Mouse (Mus musculus) limb, embryonic 11.5 days (tissue): ENCODE data around the gene Olfr959. TPM values are rescaled to one million over a fixed set of nuclear protein-coding genes. Genes with fewer than 3 reads are reported as not detected.

ENCODE experiments used
- ATAC-seq: fragments of 200-750 bp; cut with Nextera tagmentation; 2 replicates; pipeline ENCODE4 v1.8.0; 2017; ENCODE audit warnings: low read depth; ENCODE audit not compliant: insufficient number of reproducible peaks, low FRiP score, low TSS enrichment
- DNase-seq: peaks from one replicate; pipeline ENCODE4 v3.0.0-alpha.2; 2015; ENCODE audit warnings: low spot score
- H3K27ac ChIP-seq: fragments of 300-500 bp; sonication (generic); replicated peaks from 2 replicates; pipeline ENCODE4 v1.5.1; 2014; ENCODE audit warnings: low read depth, mild to moderate bottlenecking, low read length
- H3K27me3 ChIP-seq: fragments of 300-500 bp; sonication (generic); 2 replicates; pipeline ENCODE4 v1.6.1; 2014; ENCODE audit warnings: mild to moderate bottlenecking, low read length, mixed read lengths; ENCODE audit not compliant: control insufficient read depth, insufficient read depth
- H3K36me3 ChIP-seq: fragments of 300-500 bp; sonication (generic); 2 replicates; pipeline ENCODE4 v1.6.1; 2014; ENCODE audit warnings: mild to moderate bottlenecking, low read length, moderate library complexity, mixed read lengths; ENCODE audit not compliant: control insufficient read depth, insufficient read depth
- H3K4me1 ChIP-seq: fragments of 300-500 bp; sonication (generic); 2 replicates; pipeline ENCODE4 v1.6.1; 2014; ENCODE audit warnings: low read length, mixed read lengths; ENCODE audit not compliant: control insufficient read depth, insufficient read depth
- H3K4me2 ChIP-seq: fragments of 300-500 bp; sonication (generic); 2 replicates; pipeline ENCODE4 v1.6.1; 2014; ENCODE audit warnings: low read depth, mild to moderate bottlenecking, moderate library complexity; ENCODE audit not compliant: severe bottlenecking
- H3K4me3 ChIP-seq: fragments of 300-500 bp; sonication (generic); 2 replicates; pipeline ENCODE4 v1.5.1; 2014; ENCODE audit warnings: low read depth, low read length
- H3K9ac ChIP-seq: fragments of 300-500 bp; sonication (generic); 2 replicates; pipeline ENCODE4 v1.6.1; 2014; ENCODE audit warnings: mild to moderate bottlenecking, low read length
- H3K9me3 ChIP-seq: fragments of 300-500 bp; sonication (generic); 2 replicates; pipeline ENCODE4 v1.6.1; 2016; ENCODE audit warnings: low read length; ENCODE audit not compliant: control insufficient read depth
- WGBS: fragments of 180-500 bp; shearing (Covaris S2); extraction: QIAGEN DNeasy Blood & Tissue Kit; methylation state at CpG from one replicate; pipeline ENCODE4 v1.1.7; 2014; 5-methylcytosine and 5-hydroxymethylcytosine counted together
- polyA plus RNA-seq: library from polyadenylated mRNA; unstranded; fragments of >200 nt; fragmentation: Nextera tagmentation; extraction: Ambion mirVana; gene quantifications from 2 replicates; pipeline ENCODE4 v1.2.1, GENCODE M21; 2014

Olfr959 gene
- polyA plus RNA-seq, 1 experiment from 2014 or later: not detected

DNA sequence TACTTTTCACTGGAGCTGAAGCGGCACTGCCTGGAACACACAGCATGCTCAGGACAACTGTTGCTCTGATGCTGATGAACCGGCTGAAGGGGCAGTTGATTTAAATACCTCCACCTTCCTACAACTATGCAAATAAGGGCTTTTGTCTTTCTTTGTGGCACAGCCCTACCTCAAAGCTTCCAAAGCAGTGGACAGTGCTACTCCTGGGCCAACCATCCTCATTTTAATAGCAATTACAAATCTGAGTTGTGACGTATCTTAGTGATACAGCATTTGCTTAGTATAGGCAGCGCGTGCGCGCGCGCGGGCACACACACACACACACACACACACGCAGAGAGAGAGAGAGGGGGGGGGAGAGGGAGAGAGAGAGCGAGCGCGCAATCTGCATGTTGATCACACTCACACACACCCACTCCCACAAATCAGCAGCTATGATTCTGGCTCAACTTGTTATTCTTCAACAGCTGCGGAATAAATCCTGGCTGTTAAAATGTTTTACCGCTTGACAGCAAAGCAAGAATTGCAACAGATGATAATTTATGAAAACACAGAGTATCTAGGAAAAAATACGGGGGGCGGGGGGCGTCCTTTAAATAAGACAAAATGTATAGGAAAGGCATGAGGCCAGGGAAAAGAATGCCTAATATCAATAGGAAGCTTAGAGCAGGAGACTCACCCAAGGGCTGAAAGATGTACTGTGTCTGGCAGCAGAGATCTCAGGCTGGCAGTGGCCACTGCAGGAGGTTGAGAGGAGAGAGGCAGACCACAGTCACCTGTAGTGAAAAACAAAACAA lies 27.4 kb upstream of the Olfr959 start:
- Histone ChIP-seq H3K9me3 (no peaks in the 10 kb centered on the region), H3K4me3 (peak overlapping the region; percentile 33), H3K27me3 (no peaks in the 10 kb centered on the region), H3K4me1 (no peaks in the 10 kb centered on the region), H3K4me2 (peak overlapping the region; percentile 72), H3K27ac (no peak overlapping the region), H3K36me3 (no peaks in the 10 kb centered on the region), H3K9ac (peak overlapping the region; percentile 37; the same call in 1 of the 2 replicates)
- 0% methylated on average over 19 of the region's 19 CpGs for WGBS
- DNase-seq (peak; percentile 43), ATAC-seq (peak; percentile 71)

DNA sequence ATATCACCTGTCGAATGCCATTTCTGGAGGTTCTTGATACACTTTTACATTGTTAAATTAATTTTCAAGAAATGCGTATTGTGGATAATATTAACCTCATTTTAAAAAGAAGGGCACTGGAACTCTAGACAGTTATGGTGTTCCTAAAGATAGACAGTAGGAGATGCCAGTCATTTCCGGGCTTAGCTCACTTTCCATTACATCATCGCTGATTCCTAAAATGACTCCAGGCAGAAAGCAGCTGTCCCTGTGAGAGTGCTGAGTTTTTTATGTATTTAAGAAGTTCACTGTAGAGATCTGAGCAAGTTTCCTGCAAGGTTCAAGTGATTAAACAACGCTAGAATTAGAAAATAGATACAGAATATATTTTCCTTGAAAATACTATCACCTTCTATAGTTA lies 1.7 kb upstream of the Olfr959 start:
- no peaks in the 10 kb centered on the region for H3K9me3 ChIP-seq
- no peaks in the 10 kb centered on the region for H3K36me3 ChIP-seq
- ATAC-seq (no peak), DNase-seq (no peak)
- no peaks in the 10 kb centered on the region for H3K4me1 ChIP-seq
- H3K4me2 ChIP-seq: no peak overlapping the region
- H3K9ac ChIP-seq: no peak overlapping the region
- no peak overlapping the region for H3K4me3 ChIP-seq
- H3K27me3 ChIP-seq: no peaks in the 10 kb centered on the region
- WGBS: 90% methylated on average over 5 of the region's 5 CpGs
- no peak overlapping the region for H3K27ac ChIP-seq

DNA sequence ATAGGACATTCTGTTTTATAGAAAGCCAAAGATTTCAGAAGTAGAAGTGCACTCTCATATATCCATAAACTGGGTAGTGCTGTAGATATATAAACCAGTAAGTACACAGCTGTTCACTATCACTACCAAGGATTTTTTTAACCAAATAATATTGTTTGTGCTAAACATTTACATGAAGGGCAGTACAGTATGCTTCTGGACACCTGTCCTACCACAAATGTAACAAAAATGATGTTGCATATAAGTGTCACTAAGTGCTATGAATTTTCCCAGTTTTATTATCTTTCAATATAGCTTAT lies 17.1 kb downstream of the Olfr959 start:
- no peak overlapping the region for H3K9ac ChIP-seq
- H3K4me1 ChIP-seq: no peaks in the 10 kb centered on the region
- no peaks in the 10 kb centered on the region for H3K9me3 ChIP-seq
- H3K27ac ChIP-seq: no peak overlapping the region
- ATAC-seq (no peak), DNase-seq (no peak)
- H3K36me3 ChIP-seq: no peaks in the 10 kb centered on the region
- no peak overlapping the region for H3K4me2 ChIP-seq
- no peak overlapping the region for H3K4me3 ChIP-seq
- no peaks in the 10 kb centered on the region for H3K27me3 ChIP-seq

DNA sequence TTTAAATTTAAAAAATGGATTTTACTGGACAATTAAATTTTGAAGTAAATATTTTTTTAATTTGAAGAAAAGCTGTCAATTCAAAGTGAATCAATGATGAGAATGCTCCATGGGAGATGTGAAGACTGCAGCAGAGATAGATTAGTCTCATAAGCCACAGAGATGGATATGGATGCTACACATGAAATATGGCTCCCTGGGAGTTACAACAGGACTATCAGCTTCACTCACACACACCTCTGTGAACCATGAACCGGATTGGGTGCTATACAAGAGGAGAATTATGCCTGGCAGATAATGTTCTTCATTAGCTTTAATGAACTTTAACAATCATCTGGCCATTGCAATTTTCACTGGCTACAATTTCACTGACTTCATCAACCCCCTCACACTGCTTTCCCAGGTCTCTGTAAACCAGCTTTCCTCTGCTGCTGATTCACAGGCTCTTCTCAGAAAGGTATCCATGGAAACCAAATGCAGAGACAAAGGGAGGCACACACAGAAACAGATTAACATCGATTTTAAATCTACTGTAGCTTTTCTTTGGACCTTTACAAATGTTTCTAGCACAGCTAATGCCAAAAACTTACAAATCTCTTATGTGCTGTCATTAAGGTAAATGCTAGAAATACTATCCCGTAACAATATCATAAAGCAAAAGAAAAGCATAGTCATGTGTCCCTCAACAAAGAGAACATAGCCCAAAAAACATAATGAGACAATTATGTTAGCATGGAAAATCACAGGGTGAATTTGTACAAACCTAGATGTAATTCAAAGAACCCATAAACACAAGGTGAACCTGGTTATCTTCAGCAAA lies 17.6 kb downstream of the Olfr959 start:
- H3K4me3 ChIP-seq: no peak overlapping the region
- no peaks in the 10 kb centered on the region for H3K36me3 ChIP-seq
- H3K4me1 ChIP-seq: no peaks in the 10 kb centered on the region
- no peaks in the 10 kb centered on the region for H3K9me3 ChIP-seq
- 66% methylated on average over 3 of the region's 3 CpGs for WGBS
- H3K9ac ChIP-seq: no peak overlapping the region
- DNase-seq (no peak), ATAC-seq (no peak)
- no peak overlapping the region for H3K4me2 ChIP-seq
- no peak overlapping the region for H3K27ac ChIP-seq
- no peaks in the 10 kb centered on the region for H3K27me3 ChIP-seq

DNA sequence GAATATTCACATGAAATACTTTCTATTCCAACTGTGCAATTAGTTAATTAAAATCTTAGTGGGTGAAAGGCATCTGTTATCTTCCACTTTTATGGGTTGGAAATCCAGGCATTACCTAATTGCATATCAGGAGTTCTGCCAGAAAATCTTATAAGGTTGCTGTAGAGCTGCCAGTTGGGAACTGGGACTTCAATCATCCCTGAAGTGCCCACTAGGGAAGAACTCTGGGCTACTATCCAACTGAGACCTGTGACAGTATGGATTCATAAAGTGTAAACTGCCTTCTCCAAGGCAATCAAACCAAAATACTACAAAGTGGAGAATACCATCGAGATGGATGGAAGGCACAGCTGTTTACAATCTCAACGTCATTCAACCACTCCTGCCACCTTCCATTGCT lies 21.4 kb downstream of the Olfr959 start, which contains the start of gene Olfr958:
Olfr958 (minus strand) TSS at position 109 of the 400 bp plus-strand sequence.
- ATAC-seq (no peak), DNase-seq (no peak)
- Histone ChIP-seq H3K4me1 (no peaks in the 10 kb centered on the region), H3K9ac (no peak within 1 kb of the TSS), H3K27me3 (no peaks in the 10 kb centered on the region), H3K4me2 (no peak within 1 kb of the TSS), H3K36me3 (no peaks in the 10 kb centered on the region), H3K27ac (no peak within 1 kb of the TSS), H3K9me3 (no peaks in the 10 kb centered on the region), H3K4me3 (no peak within 1 kb of the TSS)
- 66% methylated on average over 2 of the region's 2 CpGs for WGBS

DNA sequence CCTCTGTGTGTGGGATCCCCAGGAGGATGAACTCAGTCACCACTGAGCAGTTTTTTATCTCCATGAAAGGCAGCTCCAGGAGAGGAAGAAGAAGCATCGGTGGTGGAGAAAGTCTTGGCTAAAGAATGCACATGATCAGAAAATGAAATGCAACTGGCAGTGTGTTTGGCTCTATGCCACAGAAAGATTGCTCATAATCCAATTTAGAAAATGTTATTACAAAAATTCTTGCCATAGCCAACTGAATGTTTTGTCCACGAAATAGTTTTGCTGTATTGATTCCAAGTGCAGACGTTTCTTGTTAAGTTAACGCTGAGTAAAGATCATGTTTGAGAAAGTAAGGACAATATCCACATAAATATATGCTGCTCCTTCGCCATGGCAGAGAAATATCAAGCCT lies 24.6 kb downstream of the Olfr959 start:
- Histone ChIP-seq H3K4me3 (no peak overlapping the region), H3K9me3 (no peaks in the 10 kb centered on the region), H3K36me3 (no peaks in the 10 kb centered on the region), H3K4me1 (no peaks in the 10 kb centered on the region), H3K9ac (no peak overlapping the region), H3K27me3 (no peaks in the 10 kb centered on the region), H3K27ac (no peak overlapping the region), H3K4me2 (no peak overlapping the region)
- ATAC-seq: no peak
- WGBS: 90% methylated on average over 5 of the region's 5 CpGs
- no peak for DNase-seq

DNA sequence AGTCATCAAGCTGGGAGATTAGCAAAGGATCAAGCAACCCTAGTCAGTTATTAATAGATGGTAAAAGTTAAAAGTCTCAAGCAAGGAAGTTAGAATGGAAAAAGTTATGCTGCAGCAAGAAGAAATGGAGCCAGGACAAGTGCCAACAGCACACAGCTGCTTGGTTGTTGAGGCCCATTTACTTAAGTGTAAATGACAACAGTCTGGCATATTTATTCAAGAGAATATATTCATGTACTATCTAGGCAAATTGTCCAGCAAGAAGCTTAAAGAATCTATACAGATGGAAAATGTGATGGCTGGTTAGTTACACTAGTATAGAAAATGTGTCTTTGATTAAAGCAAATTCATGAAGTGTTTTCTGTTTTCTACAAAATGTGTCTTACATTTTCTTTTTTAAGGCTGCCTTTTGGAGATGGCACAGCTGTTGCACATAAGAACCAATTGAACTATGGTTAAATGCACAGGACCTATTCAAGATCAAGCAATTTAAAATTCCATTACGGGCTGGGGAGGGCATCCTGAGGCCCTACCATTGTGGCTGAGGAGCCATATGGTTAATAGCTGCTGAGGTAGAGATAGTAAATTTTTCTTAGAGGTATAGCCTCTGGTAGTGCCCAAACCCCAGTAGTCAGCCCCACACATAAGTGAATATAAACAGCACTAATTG lies 51.6 kb downstream of the Olfr959 start:
- DNase-seq: no peak

More for the DNA sequence above, 51.6 kb downstream of the Olfr959 start:
- Histone ChIP-seq H3K27ac (no peak overlapping the region), H3K4me2 (no peak overlapping the region), H3K9ac (no peak overlapping the region), H3K4me3 (no peak overlapping the region), H3K9me3 (no peaks in the 10 kb centered on the region), H3K4me1 (no peaks in the 10 kb centered on the region), H3K27me3 (no peaks in the 10 kb centered on the region), H3K36me3 (no peaks in the 10 kb centered on the region)
- ATAC-seq: no peak
- WGBS: 70% methylated on average over 1 of the region's 1 CpGs
